Mouse (Mus musculus): ENCODE data around the gene Sept7. TPM values are rescaled to one million over a fixed set of nuclear protein-coding genes. Genes with fewer than 3 reads are reported as not detected.
A peak's percentile ranks its signal among the peaks of the same experiment; 100 is the strongest.
"Not testable (repeated sequence)": the region's sequence is repeated elsewhere in the genome, so short reads cannot be mapped to it uniquely, and the experiment has no call there.

Sept7 gene
- polyA plus RNA-seq, 1 experiment from 2014 or later = 256 TPM

- WGBS = 96% methylated on average over 4 of the region's 4 CpGs
- Histone ChIP-seq H3K9ac (replicated peaks) (no peak overlapping the region), H3K27me3 (no peaks in the 10 kb centered on the region), H3K4me3 (replicated peaks) (no peak overlapping the region), H3K9me3 (no peaks in the 10 kb centered on the region), H3K4me2 (replicated peaks) (no peak overlapping the region), H3K27ac (no peak overlapping the region), H3K36me3 (peaks cover 22% of the 10 kb centered on the region), H3K4me1 (replicated peaks) (no peaks in the 10 kb centered on the region)
- no peak for ATAC-seq
Observed at GRCm38 (mm10) chr9:25265795-25266194, 13.6 kb downstream of the Sept7 start.

GRCm38 (mm10) chr9:25267133-25267532 is 14.9 kb downstream of the Sept7 start:
- Histone ChIP-seq H3K4me1 (replicated peaks) (no peaks in the 10 kb centered on the region), H3K36me3 (peaks cover 26% of the 10 kb centered on the region), H3K9me3 (no peaks in the 10 kb centered on the region), H3K4me3 (replicated peaks) (no peak overlapping the region), H3K27me3 (no peaks in the 10 kb centered on the region), H3K27ac (no peak overlapping the region), H3K4me2 (replicated peaks) (no peak overlapping the region), H3K9ac (replicated peaks) (no peak overlapping the region)
- no peak for ATAC-seq
- 95% methylated on average over 3 of the region's 3 CpGs for WGBS

- 94% methylated on average over 2 of the region's 2 CpGs for WGBS
- H3K9ac ChIP-seq (replicated peaks) = no peak overlapping the region
- H3K36me3 ChIP-seq = peaks cover 26% of the 10 kb centered on the region
- no peak for ATAC-seq
- no peaks in the 10 kb centered on the region for H3K27me3 ChIP-seq
- H3K27ac ChIP-seq = no peak overlapping the region
- H3K9me3 ChIP-seq = no peaks in the 10 kb centered on the region
- H3K4me2 ChIP-seq (replicated peaks) = no peak overlapping the region
- H3K4me3 ChIP-seq (replicated peaks) = no peak overlapping the region
- no peaks in the 10 kb centered on the region for H3K4me1 ChIP-seq (replicated peaks)
Observed at GRCm38 (mm10) chr9:25267574-25267973, 15.3 kb downstream of the Sept7 start.

GRCm38 (mm10) chr9:25271902-25272301 is 19.7 kb downstream of the Sept7 start:
- Histone ChIP-seq H3K27me3 (no peaks in the 10 kb centered on the region), H3K4me2 (replicated peaks) (no peak overlapping the region), H3K36me3 (peaks cover 21% of the 10 kb centered on the region), H3K9me3 (no peaks in the 10 kb centered on the region), H3K4me1 (replicated peaks) (no peaks in the 10 kb centered on the region), H3K4me3 (replicated peaks) (no peak overlapping the region), H3K27ac (no peak overlapping the region), H3K9ac (replicated peaks) (no peak overlapping the region)
- WGBS = 93% methylated on average over 2 of the region's 2 CpGs
- ATAC-seq = no peak

- Histone ChIP-seq H3K9me3 (no peaks in the 10 kb centered on the region), H3K9ac (replicated peaks) (no peak overlapping the region), H3K36me3 (peaks cover 18% of the 10 kb centered on the region), H3K27me3 (no peaks in the 10 kb centered on the region), H3K4me2 (replicated peaks) (no peak overlapping the region), H3K4me1 (replicated peaks) (no peaks in the 10 kb centered on the region), H3K27ac (no peak overlapping the region), H3K4me3 (replicated peaks) (no peak overlapping the region)
- ATAC-seq = no peak
- WGBS = 100% methylated on average over 1 of the region's 1 CpGs
Observed at GRCm38 (mm10) chr9:25289796-25290195, 37.6 kb downstream of the Sept7 start.

- Histone ChIP-seq H3K4me3 (replicated peaks) (no peak overlapping the region), H3K4me2 (replicated peaks) (no peak overlapping the region), H3K9ac (replicated peaks) (no peak overlapping the region), H3K27ac (no peak overlapping the region), H3K27me3 (no peaks in the 10 kb centered on the region), H3K9me3 (no peaks in the 10 kb centered on the region), H3K4me1 (replicated peaks) (no peaks in the 10 kb centered on the region), H3K36me3 (peaks cover 18% of the 10 kb centered on the region)
- peak; percentile 86 for ATAC-seq
- WGBS = 88% methylated on average over 1 of the region's 1 CpGs
Observed at GRCm38 (mm10) chr9:25309505-25310182, 57.4 kb downstream of the Sept7 start.

- no peak overlapping the region for H3K27ac ChIP-seq
- H3K4me1 ChIP-seq (replicated peaks) = no peaks in the 10 kb centered on the region
- H3K27me3 ChIP-seq = no peaks in the 10 kb centered on the region
- H3K36me3 ChIP-seq = peaks cover 3% of the 10 kb centered on the region; the same call in 1 of the 2 replicates
- no peak for ATAC-seq
- H3K9me3 ChIP-seq = no peaks in the 10 kb centered on the region
- no peak overlapping the region for H3K4me2 ChIP-seq (replicated peaks)
- H3K9ac ChIP-seq (replicated peaks) = no peak overlapping the region
- H3K4me3 ChIP-seq (replicated peaks) = no peak overlapping the region
- WGBS = 93% methylated on average over 4 of the region's 4 CpGs
Observed at GRCm38 (mm10) chr9:25314304-25314703, 62.1 kb downstream of the Sept7 start.

- no peak overlapping the region for H3K4me2 ChIP-seq (replicated peaks)
- peak; percentile 74 for ATAC-seq
- WGBS = 64% methylated on average over 4 of the region's 4 CpGs
Observed at GRCm38 (mm10) chr9:25317827-25318505, 65.7 kb downstream of the Sept7 start.

GRCm38 (mm10) chr9:25319676-25320075 is 67.4 kb downstream of the Sept7 start:
- not testable (repeated sequence) for H3K9me3 ChIP-seq; H3K36me3 ChIP-seq; H3K27ac ChIP-seq; ATAC-seq; H3K4me3 ChIP-seq (replicated peaks); H3K9ac ChIP-seq (replicated peaks); H3K4me2 ChIP-seq (replicated peaks); H3K4me1 ChIP-seq (replicated peaks); H3K27me3 ChIP-seq
- 93% methylated on average over 6 of the region's 6 CpGs for WGBS

More at GRCm38 (mm10) chr9:25317827-25318505, 65.7 kb downstream of the Sept7 start:
- Histone ChIP-seq H3K4me1 (replicated peaks) (no peaks in the 10 kb centered on the region), H3K27ac (no peak overlapping the region), H3K36me3 (no peaks in the 10 kb centered on the region), H3K27me3 (no peaks in the 10 kb centered on the region), H3K4me3 (replicated peaks) (no peak overlapping the region), H3K9ac (replicated peaks) (no peak overlapping the region), H3K9me3 (no peaks in the 10 kb centered on the region)

GRCm38 (mm10) chr9:25327727-25328370 is 75.6 kb downstream of the Sept7 start:
- ATAC-seq = no peak
- H3K27ac ChIP-seq = no peak overlapping the region
- H3K9me3 ChIP-seq = no peaks in the 10 kb centered on the region
- no peaks in the 10 kb centered on the region for H3K4me1 ChIP-seq (replicated peaks)
- H3K4me3 ChIP-seq (replicated peaks) = no peak overlapping the region
- H3K27me3 ChIP-seq = no peaks in the 10 kb centered on the region
- no peak overlapping the region for H3K4me2 ChIP-seq (replicated peaks)
- H3K9ac ChIP-seq (replicated peaks) = no peak overlapping the region
- no peaks in the 10 kb centered on the region for H3K36me3 ChIP-seq
- 88% methylated on average over 4 of the region's 4 CpGs for WGBS

- Histone ChIP-seq H3K36me3 (no peaks in the 10 kb centered on the region), H3K27me3 (no peaks in the 10 kb centered on the region), H3K4me3 (replicated peaks) (no peak overlapping the region), H3K9ac (replicated peaks) (no peak overlapping the region), H3K4me1 (replicated peaks) (no peaks in the 10 kb centered on the region), H3K27ac (no peak overlapping the region), H3K4me2 (replicated peaks) (no peak overlapping the region), H3K9me3 (no peaks in the 10 kb centered on the region)
- WGBS = 88% methylated on average over 11 of the region's 11 CpGs
- ATAC-seq = no peak
Observed at GRCm38 (mm10) chr9:25328946-25329723, 76.9 kb downstream of the Sept7 start.
